Mouse (Mus musculus): ENCODE data around the gene Rgl1.

DNA sequence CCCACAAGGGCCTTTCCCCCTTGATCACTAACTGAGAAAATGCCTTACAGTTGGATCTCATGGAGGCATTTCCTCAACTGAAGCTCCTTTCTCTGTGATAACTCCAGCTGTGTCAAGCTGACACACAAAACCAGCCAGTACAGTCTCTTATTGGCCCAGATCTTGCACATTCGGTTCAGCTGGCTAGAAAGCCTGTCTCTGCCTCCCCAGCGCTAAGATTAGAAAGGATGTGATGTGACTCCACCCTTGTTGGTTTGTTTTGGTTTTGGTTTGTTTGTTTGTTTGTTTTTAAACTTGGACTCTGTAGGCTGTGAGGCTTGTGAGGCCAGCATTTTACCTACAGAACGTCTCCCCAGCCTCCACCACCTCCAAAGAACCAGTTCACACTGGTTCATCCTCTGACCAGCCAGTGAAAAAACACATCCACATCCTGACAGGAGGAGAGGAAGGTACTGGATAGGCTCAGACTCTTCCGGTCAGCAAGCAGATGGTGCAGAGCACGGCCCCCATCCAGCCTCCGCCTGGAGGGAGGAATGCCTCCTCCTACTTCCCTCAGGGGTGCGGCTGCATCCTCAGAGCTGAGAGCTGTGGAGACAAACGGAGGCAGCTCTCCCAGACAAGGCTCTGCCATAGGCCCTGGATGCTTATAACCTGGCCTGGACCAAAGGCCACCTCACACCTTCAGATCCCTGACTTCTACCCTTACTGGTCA, 43.5 kb upstream of the Rgl1 start:
- TF ChIP-seq GATA1 (IDR thresholded peaks at IDR 0.05; ENCODE audit: borderline replicate concordance, low read length) (no peak), FLI1 (IDR thresholded peaks at IDR 0.05; ENCODE audit: low read length) (no peak)

Data from megakaryocyte, embryonic 14.5 days (primary cell).